Mouse (Mus musculus) brain, embryonic 14.5 days (tissue): ENCODE measurements around the gene Tspan5.

ENCODE experiments used
- CTCF ChIP-seq: fragments of 200-500 bp; IDR thresholded peaks from 2 replicates; pipeline ENCODE4 v1.5.1; 2012; ENCODE audit warnings: inconsistent platforms, mild to moderate bottlenecking, moderate library complexity, borderline replicate concordance; ENCODE audit not compliant: insufficient read depth, insufficient read length; ENCODE audit errors: extremely low read depth
- POLR2A ChIP-seq: fragments of 200-500 bp; IDR thresholded peaks from 2 replicates; pipeline ENCODE4 v1.6.1; 2012; ENCODE audit warnings: mild to moderate bottlenecking, inconsistent platforms, borderline replicate concordance; ENCODE audit not compliant: poor library complexity, insufficient read depth, insufficient read length, severe bottlenecking; ENCODE audit errors: extremely low read depth

- no peak for TF ChIP-seq POLR2A
- TF ChIP-seq CTCF: no peak
Observed at GRCm38 (mm10) chr3:138821886-138822445, 80.0 kb downstream of the Tspan5 start.
